Mouse (Mus musculus) liver, embryonic 13.5 days (tissue): ENCODE results near the gene Obsl1. TPM values are rescaled to one million over a fixed set of nuclear protein-coding genes. Genes with fewer than 3 reads are reported as not detected.

Experiments
- ATAC-seq: fragments of 200-750 bp; cut with Nextera tagmentation; 2 replicates; pipeline ENCODE4 v1.8.0; 2017; ENCODE audit warnings: low read depth, mild to moderate bottlenecking, moderate number of reproducible peaks, moderate library complexity
- DNase-seq: peaks from one replicate; pipeline ENCODE4 v3.0.0; 2022
- H3K27ac ChIP-seq: fragments of 300-500 bp; sonication (generic); 2 replicates; pipeline ENCODE4 v1.5.1; 2015; ENCODE audit warnings: moderate library complexity, mild to moderate bottlenecking, inconsistent platforms
- H3K27me3 ChIP-seq: fragments of 300-500 bp; sonication (generic); 2 replicates; pipeline ENCODE4 v1.6.1; 2015; ENCODE audit warnings: mild to moderate bottlenecking, inconsistent platforms
- H3K36me3 ChIP-seq: fragments of 300-500 bp; sonication (generic); 2 replicates; pipeline ENCODE4 v1.6.1; 2015; ENCODE audit warnings: mild to moderate bottlenecking, inconsistent platforms
- H3K4me1 ChIP-seq: fragments of 300-500 bp; sonication (generic); replicated peaks from 2 replicates; pipeline ENCODE4 v1.6.1; 2015; ENCODE audit warnings: inconsistent platforms
- H3K4me2 ChIP-seq: fragments of 300-500 bp; sonication (generic); 2 replicates; pipeline ENCODE4 v1.6.1; 2015; ENCODE audit warnings: inconsistent platforms, mild to moderate bottlenecking, moderate library complexity
- H3K4me3 ChIP-seq: fragments of 300-500 bp; sonication (generic); replicated peaks from 2 replicates; pipeline ENCODE4 v1.5.1; 2015; ENCODE audit warnings: mild to moderate bottlenecking, inconsistent platforms
- H3K9ac ChIP-seq: fragments of 300-500 bp; sonication (generic); 2 replicates; pipeline ENCODE4 v1.6.1; 2015; ENCODE audit warnings: mild to moderate bottlenecking, inconsistent platforms
- H3K9me3 ChIP-seq: fragments of 300-500 bp; sonication (generic); replicated peaks from 2 replicates; pipeline ENCODE4 v1.6.1; 2016; ENCODE audit warnings: inconsistent platforms
- WGBS: fragments of 180-500 bp; shearing (Covaris S2); methylation state at CpG from one replicate; pipeline ENCODE4 v1.1.7; 2015; ENCODE audit not compliant: insufficient replicate concordance; 5-methylcytosine and 5-hydroxymethylcytosine counted together
- polyA plus RNA-seq: library from polyadenylated mRNA; unstranded; fragments of >200 nt; fragmentation: Nextera tagmentation; extraction: Ambion mirVana; gene quantifications from 2 replicates; pipeline ENCODE4 v1.2.1, GENCODE M21; 2015

Obsl1 gene
- polyA plus RNA-seq, 1 experiment from 2014 or later = 7.4 TPM

DNA sequence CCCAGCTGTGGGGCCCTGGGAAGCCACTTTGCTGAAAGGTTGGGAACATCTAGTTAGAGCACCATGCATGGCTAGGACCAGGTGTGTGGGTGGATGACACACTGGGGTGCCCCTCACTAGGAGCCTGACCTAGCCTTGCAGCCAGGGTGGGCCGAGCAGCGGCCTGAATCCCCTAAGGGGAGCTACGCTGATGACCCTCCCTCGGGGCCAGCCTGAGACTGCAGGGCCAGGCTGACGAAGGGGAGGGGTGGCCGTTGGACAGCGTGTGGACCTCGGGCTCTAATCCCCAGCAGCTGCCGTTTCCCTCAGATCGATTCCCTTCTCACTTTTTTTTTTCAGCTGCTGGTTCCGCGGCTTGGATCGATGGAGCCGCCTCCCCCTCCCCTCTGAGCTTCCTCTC is 57.3 kb downstream of the Obsl1 start:
- no peak overlapping the region for H3K4me3 ChIP-seq
- no peak overlapping the region for H3K27ac ChIP-seq
- ATAC-seq (no peak), DNase-seq (no peak)
- H3K9me3 ChIP-seq = no peaks in the 10 kb centered on the region
- WGBS = under 1% methylated on average over 13 of the region's 14 CpGs
- H3K36me3 ChIP-seq = no peaks in the 10 kb centered on the region
- H3K4me2 ChIP-seq = 0 out of 2 replicates have a peak overlapping the region, but pooled peaks have one; percentile 2
- H3K27me3 ChIP-seq = peaks cover 92% of the 10 kb centered on the region
- peaks cover 73% of the 10 kb centered on the region for H3K4me1 ChIP-seq
- no peak overlapping the region for H3K9ac ChIP-seq

DNA sequence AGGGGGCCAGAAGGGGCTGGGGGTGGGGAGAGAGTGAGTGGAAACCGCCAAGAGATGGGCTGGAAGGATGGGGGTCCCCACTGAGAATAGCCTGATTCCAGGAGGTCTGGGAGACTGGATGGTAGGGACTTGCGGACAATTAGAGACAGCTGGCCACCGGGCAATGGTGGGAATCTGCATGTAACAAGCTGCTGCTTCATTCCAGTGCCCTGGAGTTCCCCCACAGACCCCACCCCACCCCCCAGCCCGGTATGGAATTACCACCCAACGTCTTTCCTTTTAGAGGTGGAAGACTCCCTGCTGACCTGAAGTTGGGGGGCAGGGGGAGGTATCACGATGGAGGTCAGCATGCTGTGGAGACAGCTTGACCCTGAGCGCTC is 58.2 kb downstream of the Obsl1 start:
- peak overlapping the region; percentile 41; the same call in 1 of the 2 replicates for H3K4me3 ChIP-seq
- H3K27me3 ChIP-seq = peaks cover 83% of the 10 kb centered on the region
- H3K27ac ChIP-seq = no peak overlapping the region
- ATAC-seq (no peak), DNase-seq (no peak)
- peak overlapping the region; percentile 66 for H3K4me2 ChIP-seq
- H3K9ac ChIP-seq = 0 out of 2 replicates have a peak overlapping the region, but pooled peaks have one; percentile 41
- H3K9me3 ChIP-seq = no peaks in the 10 kb centered on the region
- no peaks in the 10 kb centered on the region for H3K36me3 ChIP-seq
- whole genome bisulfite sequencing = 2% methylated on average over 7 of the region's 7 CpGs
- peaks cover 79% of the 10 kb centered on the region for H3K4me1 ChIP-seq

DNA sequence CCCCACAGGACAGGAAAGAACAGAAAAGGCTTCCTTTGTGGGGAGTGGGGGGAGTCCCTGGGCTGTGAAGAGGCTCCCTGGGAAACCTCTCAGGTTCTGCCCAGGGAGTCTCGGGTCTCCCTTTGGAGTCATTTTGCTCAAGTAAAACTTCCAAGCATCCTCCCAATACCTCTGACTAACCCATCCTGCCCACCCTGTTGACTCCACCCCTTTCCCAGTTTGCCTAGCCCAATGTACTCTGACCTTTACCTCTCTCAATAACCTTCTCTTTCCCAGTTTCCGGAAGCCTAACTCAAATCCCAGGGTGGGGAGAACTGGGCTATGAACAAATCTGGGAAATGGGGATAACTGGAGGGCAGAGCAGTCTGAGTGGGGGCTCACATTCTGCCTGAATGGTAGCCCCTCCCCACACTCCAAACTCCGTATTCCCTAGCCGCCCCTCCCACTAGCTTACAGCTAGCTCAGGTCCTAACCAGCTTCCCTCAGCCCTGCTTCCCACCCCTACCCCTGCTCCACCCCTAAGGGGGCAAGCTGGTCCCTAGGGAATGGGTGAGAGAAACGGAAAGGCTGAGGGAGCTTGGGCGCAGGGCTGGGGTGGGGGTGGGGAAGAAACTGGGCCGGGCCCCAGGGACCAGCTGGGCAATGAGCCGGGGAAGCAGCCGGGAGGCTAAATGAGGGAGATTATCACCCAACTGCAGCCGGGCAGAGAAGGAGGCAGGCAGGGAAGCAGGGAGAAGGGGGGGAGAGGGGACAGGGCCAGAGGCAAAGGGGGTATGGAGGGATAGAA is 58.8 kb downstream of the Obsl1 start:
- Histone ChIP-seq H3K4me2 (peak overlapping the region; percentile 66), H3K27ac (peak overlapping the region; percentile 39; the same call in 1 of the 2 replicates), H3K9me3 (no peaks in the 10 kb centered on the region), H3K27me3 (peaks cover 77% of the 10 kb centered on the region), H3K9ac (peak overlapping the region; percentile 49; the same call in 1 of the 2 replicates), H3K36me3 (no peaks in the 10 kb centered on the region), H3K4me1 (peaks cover 79% of the 10 kb centered on the region), H3K4me3 (peak overlapping the region; percentile 41)
- WGBS = 1% methylated on average over 10 of the region's 10 CpGs
- DNase-seq (no peak), ATAC-seq (no peak)

DNA sequence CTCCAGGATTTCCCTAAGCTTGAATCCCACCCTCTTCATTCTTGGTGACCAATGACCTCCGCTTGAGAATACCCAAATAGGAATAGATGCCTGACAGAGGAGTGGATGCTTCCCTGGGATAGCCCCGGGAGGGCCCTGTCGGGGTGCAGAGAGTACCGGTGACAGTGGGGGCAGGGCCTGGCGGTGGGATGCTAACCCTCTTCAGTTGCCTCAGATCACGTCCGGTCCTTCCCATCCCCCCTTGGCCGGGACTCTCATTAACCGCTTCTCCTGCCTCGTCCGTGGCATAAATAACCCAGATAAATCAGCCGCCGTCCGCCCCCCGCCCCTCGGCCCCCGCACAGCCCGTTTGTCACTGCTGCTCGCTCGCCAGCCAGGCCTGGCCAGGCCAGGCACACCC is 59.6 kb downstream of the Obsl1 start:
- 2% methylated on average over 20 of the region's 20 CpGs for WGBS
- no peaks in the 10 kb centered on the region for H3K9me3 ChIP-seq
- H3K27ac ChIP-seq = peak overlapping the region; percentile 73
- H3K4me1 ChIP-seq = peaks cover 79% of the 10 kb centered on the region
- H3K4me2 ChIP-seq = peak overlapping the region; percentile 66
- ATAC-seq (no peak), DNase-seq (no peak)
- peak overlapping the region; percentile 49 for H3K9ac ChIP-seq
- peaks cover 69% of the 10 kb centered on the region for H3K27me3 ChIP-seq
- 0 out of 2 replicates have a peak, but pooled peaks cover 2% of the 10 kb centered on the region for H3K36me3 ChIP-seq
- H3K4me3 ChIP-seq = peak overlapping the region; percentile 36

DNA sequence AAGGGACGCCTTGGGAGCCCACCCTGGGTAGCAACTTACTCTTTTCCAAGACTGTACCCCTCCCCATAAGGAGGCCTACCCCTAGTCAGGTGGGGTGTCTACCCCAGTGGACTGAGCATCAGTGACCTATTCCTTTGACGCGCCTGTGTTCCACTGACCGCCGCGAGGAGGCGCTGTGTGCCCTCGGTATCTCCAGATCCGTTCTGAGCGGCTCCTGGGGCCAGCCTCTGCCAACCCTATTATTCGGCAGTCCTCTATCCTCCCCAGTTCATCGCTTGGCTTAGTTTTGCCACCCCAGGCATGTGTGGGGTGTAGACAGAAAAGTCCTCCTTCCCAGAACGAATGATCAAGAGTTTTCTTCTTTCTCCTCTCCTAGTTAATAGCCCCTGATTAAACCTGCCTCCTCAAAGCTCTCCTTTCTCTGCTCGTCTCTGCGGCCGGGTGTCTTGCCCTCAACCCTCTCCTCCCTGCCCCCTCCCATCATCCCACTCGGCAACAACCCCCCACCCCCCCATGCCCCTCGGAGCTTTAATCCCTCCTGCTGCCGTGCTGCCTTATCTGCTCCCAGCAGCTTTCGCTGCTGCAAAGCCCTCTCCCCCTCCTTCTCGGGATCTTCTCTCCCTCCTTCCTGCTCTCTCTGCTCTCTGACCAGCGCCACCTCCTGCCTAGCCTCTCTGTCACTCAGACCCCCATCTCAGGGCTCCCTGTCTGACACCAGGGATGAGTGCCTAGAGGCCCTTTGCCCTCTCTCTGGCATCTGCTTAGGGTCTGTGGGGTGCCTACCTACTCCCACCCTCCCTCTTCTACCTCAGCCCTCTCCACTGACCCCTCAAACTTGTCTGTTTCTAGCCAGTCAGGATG is 60.3 kb downstream of the Obsl1 start:
- H3K4me1 ChIP-seq = peaks cover 76% of the 10 kb centered on the region
- under 1% methylated on average over 22 of the region's 22 CpGs for WGBS
- H3K4me3 ChIP-seq = peak overlapping the region; percentile 36
- peak overlapping the region; percentile 73 for H3K27ac ChIP-seq
- H3K27me3 ChIP-seq = peaks cover 63% of the 10 kb centered on the region
- H3K9me3 ChIP-seq = no peaks in the 10 kb centered on the region
- H3K9ac ChIP-seq = peak overlapping the region; percentile 49
- DNase-seq (peak; percentile 70), ATAC-seq (peak; percentile 66)
- peak overlapping the region; percentile 66 for H3K4me2 ChIP-seq
- H3K36me3 ChIP-seq = 0 out of 2 replicates have a peak, but pooled peaks cover 4% of the 10 kb centered on the region

DNA sequence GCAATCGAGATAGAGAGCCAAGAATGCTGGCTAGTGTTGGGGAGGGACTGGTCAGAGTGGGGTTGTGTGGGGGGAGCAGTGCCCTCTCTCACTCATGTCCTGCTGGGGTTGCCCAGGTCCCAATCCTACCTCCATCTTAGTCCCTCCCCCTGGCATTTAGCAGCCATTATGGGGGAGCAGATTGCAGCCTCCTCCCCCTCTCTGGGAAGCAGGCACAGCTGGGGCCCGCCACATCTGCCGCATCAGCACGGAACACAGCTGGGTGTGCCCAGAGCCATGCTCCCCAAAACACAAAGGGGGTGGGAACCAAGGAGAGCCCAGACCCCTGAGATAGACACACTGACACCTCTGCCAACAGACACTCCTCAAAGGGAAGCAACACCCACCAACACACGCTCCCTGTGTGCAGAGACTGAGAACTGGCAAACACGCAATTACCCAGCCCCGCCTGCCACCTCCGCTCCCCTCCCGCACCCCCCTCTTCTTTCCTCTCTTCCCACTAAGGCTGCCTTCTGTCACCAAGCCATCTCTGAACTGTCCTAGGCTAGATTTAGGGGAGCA is 61.0 kb downstream of the Obsl1 start:
- Histone ChIP-seq H3K9me3 (no peaks in the 10 kb centered on the region), H3K27me3 (peaks cover 55% of the 10 kb centered on the region), H3K4me1 (peaks cover 69% of the 10 kb centered on the region), H3K27ac (peak overlapping the region; percentile 73), H3K4me3 (peak overlapping the region; percentile 25), H3K4me2 (peak overlapping the region; percentile 66), H3K36me3 (peaks cover 12% of the 10 kb centered on the region), H3K9ac (peak overlapping the region; percentile 45)
- ATAC-seq (peak; percentile 62), DNase-seq (peak; percentile 37)
- 6% methylated on average over 8 of the region's 9 CpGs for WGBS

DNA sequence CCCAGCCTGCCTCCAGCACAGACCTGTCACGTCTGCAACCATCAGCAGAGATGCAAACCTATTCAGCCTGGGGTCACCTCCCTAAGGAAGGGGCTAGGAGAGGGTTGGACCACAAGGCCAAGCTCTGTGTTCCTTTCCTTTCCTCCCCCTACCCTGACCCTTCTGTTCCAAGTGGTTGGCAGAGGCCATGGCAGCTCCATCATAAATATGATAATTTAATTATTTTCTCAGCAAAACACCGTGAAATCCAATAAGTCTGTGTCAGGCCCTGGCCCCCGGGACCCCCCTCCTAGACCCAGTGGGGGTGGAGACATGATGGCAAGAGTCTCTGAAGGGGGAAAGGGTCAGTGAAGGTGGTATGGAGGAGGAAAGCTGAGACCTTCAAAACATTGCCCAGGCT is 62.0 kb downstream of the Obsl1 start:
- Histone ChIP-seq H3K9me3 (no peaks in the 10 kb centered on the region), H3K27me3 (peaks cover 45% of the 10 kb centered on the region), H3K9ac (no peak overlapping the region), H3K4me1 (peaks cover 59% of the 10 kb centered on the region), H3K4me3 (no peak overlapping the region), H3K4me2 (no peak overlapping the region; the same call in 1 of the 2 replicates), H3K36me3 (peaks cover 16% of the 10 kb centered on the region), H3K27ac (no peak overlapping the region; the same call in 1 of the 2 replicates)
- 40% methylated on average over 3 of the region's 3 CpGs for WGBS
- DNase-seq = no peak
- ATAC-seq = no peak

DNA sequence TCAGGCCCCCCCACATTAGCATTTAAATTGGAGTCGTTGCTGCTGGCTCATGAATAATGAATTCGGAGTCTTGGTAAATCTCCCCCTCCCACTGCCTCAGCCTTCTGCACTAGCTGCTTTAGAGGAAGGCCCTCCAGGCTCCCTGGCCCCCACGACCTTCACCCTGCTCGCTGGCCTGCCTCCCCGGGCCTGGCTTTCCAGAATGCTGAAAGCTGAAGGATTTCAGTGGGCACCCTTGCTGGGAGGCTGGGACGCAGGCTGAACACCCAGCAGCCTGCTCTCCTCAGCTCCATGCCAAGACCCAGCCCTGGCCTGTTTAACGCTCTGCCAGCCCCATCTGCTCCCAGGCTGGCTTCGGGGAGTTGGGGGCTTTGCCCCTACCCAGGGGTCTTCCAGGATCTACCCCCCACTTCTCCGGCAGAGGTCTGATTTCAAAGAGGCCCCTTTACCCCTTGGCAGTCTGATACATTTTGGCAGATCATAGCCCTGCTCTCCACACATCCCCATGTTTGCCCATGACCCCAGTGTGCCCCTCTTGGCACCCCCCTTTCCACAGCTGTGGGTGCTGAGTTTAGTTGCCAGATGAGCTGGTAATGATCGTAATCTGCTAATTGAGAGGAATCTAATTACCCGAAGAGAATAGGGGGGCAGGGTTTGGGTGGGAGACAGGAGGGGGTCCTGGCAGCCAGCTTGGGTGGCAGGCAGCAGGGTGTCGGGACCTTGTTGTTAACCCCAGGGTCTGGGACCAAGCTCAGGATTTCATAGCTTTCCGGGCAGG is 62.8 kb downstream of the Obsl1 start:
- H3K4me2 ChIP-seq = no peak overlapping the region
- H3K4me3 ChIP-seq = no peak overlapping the region
- ATAC-seq (no peak), DNase-seq (no peak)
- WGBS = 57% methylated on average over 13 of the region's 13 CpGs
- peaks cover 16% of the 10 kb centered on the region for H3K36me3 ChIP-seq
- no peak overlapping the region for H3K9ac ChIP-seq
- H3K27me3 ChIP-seq = peaks cover 37% of the 10 kb centered on the region
- no peak overlapping the region for H3K27ac ChIP-seq
- H3K4me1 ChIP-seq = peaks cover 51% of the 10 kb centered on the region
- H3K9me3 ChIP-seq = no peaks in the 10 kb centered on the region

DNA sequence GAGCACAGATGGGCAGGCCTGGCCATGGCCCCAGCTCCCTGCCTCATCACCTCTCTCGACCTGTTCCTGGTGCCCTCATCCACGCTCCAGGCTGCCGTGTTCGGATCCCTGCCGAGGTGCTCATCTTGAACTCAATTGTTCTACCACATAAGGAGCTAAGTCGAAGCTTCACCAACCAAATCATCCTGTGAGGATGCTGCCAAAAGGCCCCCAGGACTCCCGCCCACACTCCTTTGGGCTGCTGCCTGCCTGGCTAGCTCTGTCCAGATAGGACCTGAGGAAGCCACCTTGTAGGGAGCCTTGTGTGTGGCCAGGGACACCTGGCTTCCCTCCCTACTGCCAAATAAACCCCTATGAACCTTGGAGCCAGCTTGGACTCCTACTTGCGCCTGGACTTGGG is 63.4 kb downstream of the Obsl1 start:
- Histone ChIP-seq H3K9me3 (no peaks in the 10 kb centered on the region), H3K4me3 (no peak overlapping the region), H3K27me3 (peaks cover 31% of the 10 kb centered on the region), H3K27ac (no peak overlapping the region), H3K36me3 (peaks cover 16% of the 10 kb centered on the region), H3K9ac (no peak overlapping the region), H3K4me2 (no peak overlapping the region), H3K4me1 (peaks cover 45% of the 10 kb centered on the region)
- WGBS = 68% methylated on average over 8 of the region's 8 CpGs
- ATAC-seq (no peak), DNase-seq (no peak)

DNA sequence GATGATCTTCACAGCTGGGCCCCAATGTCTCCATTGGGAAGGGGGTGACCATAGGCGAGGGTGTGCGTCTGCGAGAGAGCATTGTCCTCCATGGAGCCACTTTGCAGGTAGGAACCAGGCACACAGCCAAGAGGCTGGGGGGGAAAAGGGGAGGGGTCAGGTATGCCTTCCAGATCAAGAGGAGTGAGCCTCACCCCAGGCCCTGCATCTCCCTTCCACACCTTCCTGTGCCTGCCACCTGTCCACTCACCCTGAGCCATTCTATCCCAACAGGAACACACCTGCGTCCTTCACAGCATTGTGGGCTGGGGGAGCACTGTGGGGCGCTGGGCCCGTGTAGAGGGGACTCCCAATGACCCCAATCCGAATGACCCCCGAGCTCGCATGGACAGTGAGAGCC is 64.1 kb downstream of the Obsl1 start:
- H3K4me3 ChIP-seq = no peak overlapping the region
- no peak overlapping the region for H3K9ac ChIP-seq
- H3K36me3 ChIP-seq = peaks cover 16% of the 10 kb centered on the region
- H3K4me1 ChIP-seq = peaks cover 43% of the 10 kb centered on the region
- ATAC-seq = no peak
- DNase-seq = no peak
- no peaks in the 10 kb centered on the region for H3K9me3 ChIP-seq
- peaks cover 25% of the 10 kb centered on the region for H3K27me3 ChIP-seq
- 75% methylated on average over 9 of the region's 9 CpGs for WGBS
- no peak overlapping the region for H3K27ac ChIP-seq
- H3K4me2 ChIP-seq = no peak overlapping the region
